Mouse (Mus musculus) thymus, postnatal 4 days (tissue): ENCODE measurements around the gene Zc2hc1b.

Source experiments
- DNase-seq: peaks from one replicate; pipeline ENCODE4 v3.0.0; 2021

The Zc2hc1b gene

GRCm38 (mm10) chr10:13108847-13109246 lies 69.0 kb downstream of the Zc2hc1b start:
- no peak for DNase-seq

GRCm38 (mm10) chr10:13108021-13108548 lies 69.7 kb downstream of the Zc2hc1b start:
- no peak for DNase-seq

GRCm38 (mm10) chr10:13106909-13107624 lies 70.8 kb downstream of the Zc2hc1b start:
- DNase-seq = no peak

- DNase-seq = no peak
These were observed 74.0 kb downstream of the Zc2hc1b start for GRCm38 (mm10) chr10:13103838-13104237.

- no peak for DNase-seq
These were observed 75.5 kb downstream of the Zc2hc1b start for GRCm38 (mm10) chr10:13102360-13102759.

- DNase-seq = no peak
These were observed 77.7 kb downstream of the Zc2hc1b start for GRCm38 (mm10) chr10:13100061-13100648.
